Mouse (Mus musculus): ENCODE measurements around the gene Prex1. TPM values are rescaled to one million over a fixed set of nuclear protein-coding genes. Genes with fewer than 3 reads are reported as not detected.
A peak's percentile ranks its signal among the peaks of the same experiment; 100 is the strongest.

Prex1 gene
- polyA plus RNA-seq, 1 experiment from 2014 or later = 25.5 TPM

DNA sequence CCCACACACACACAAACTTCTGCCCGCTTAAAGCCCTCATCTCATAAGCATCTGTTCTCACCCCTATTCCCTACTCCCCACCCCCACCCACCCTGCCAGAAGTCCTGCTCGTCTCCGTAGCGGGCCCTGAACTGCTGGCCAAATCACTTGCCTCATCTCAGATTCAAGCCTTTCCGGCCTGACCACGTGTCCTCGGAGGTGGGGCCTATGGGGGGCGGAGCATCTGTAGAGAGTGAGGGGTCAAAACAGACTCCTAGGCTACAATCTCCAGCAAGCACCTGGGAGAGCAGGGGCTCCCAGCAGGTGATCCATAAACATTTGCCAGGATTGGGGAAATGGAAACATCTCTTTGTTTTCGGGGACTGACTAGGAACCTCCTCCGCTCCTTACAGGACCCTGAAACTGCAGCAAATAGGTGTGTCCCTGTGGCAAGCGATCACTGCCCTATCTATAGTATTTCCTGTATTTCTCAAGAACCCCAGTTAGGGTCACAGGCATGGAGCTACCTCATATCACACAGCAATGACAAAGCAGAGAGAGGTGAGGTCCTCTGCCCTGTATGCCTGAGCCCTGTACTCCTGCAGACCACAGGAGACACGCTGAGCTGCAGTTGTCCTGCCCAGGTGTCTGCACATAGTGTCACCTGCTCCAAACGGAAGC lies 29.6 kb downstream of the Prex1 start:
- ATAC-seq (ENCODE audit: insufficient number of reproducible peaks, low FRiP score, low TSS enrichment, low read depth) = no peak
- Histone ChIP-seq H3K4me2 (replicated peaks) (no peak overlapping the region), H3K27ac (replicated peaks) (no peak overlapping the region)

DNA sequence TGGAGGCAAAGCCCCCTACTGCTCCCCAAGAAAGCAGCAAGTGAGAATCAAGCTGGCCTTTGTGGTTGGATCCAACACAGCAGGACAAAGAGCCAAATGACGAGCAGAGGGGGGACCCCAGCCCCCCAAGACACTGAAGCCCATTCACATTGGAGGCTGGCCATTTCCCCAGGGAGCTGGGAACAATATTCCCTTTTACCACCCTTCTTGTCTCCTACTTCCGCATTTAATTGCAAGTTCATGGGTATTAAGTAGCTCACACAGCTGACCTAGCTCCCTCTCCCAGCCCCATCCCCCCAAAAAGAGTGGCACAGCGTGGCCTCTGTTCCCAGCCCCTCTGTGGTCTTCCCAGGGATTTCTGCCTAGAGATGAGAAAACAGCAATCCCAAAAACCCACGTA lies 30.8 kb downstream of the Prex1 start:
- WGBS = 31% methylated on average over 4 of the region's 4 CpGs
- H3K4me2 ChIP-seq (replicated peaks) = no peak overlapping the region
- no peak overlapping the region for H3K4me3 ChIP-seq (replicated peaks)
- peaks cover 51% of the 10 kb centered on the region for H3K4me1 ChIP-seq
- H3K27ac ChIP-seq (replicated peaks) = 0 out of 2 replicates have a peak overlapping the region, but pooled peaks have one; percentile 17
- no peaks in the 10 kb centered on the region for H3K36me3 ChIP-seq
- no peaks in the 10 kb centered on the region for H3K27me3 ChIP-seq
- no peaks in the 10 kb centered on the region for H3K9me3 ChIP-seq (replicated peaks)
- no peak for ATAC-seq (ENCODE audit: insufficient number of reproducible peaks, low FRiP score, low TSS enrichment, low read depth)
- H3K9ac ChIP-seq = no peak overlapping the region

More for the DNA sequence above, 29.6 kb downstream of the Prex1 start:
- no peaks in the 10 kb centered on the region for H3K9me3 ChIP-seq (replicated peaks)
- WGBS = 23% methylated on average over 13 of the region's 13 CpGs
- peaks cover 42% of the 10 kb centered on the region for H3K4me1 ChIP-seq
- no peaks in the 10 kb centered on the region for H3K36me3 ChIP-seq
- H3K9ac ChIP-seq = no peak overlapping the region
- no peak overlapping the region for H3K4me3 ChIP-seq (replicated peaks)
- no peaks in the 10 kb centered on the region for H3K27me3 ChIP-seq

DNA sequence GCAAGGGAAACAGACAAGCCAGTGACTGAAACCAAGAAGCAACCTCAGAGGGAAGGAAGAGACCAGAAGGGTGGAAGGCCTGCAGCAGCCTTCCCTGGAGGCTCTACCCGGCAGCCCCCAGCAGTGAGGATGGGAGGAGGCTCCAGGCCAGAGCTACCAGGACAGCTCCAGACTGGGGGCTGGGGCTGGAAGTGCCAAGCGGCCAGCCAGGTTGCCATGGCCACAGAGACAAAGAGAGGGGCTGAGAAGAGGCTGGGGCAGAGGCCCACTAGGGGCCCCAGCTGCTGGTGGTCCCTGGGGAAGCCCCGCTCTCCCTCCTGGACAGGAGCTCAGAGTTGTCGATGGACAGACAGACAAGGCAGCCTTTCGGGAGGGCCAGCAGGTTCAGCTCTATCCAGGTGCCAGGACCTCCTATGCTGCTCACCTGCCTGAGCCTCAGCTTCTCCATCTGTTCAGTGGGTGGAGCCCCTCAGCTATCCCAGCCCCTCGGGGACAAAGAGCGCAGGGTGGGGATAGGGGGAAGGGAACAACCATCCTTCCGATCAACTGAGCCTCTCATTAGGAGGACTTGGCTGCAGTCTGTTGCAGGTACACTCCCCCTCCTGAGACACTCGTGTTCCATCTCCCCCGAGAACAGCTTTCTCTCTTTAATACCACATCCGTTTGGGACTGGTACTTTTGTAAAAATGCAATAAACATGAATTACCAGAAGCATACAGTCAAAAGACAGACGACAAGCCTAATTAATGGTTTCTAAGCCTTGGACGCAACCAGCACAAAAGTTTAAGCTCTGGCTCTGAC lies 34.5 kb downstream of the Prex1 start:
- peaks cover 60% of the 10 kb centered on the region for H3K4me1 ChIP-seq
- ATAC-seq (ENCODE audit: insufficient number of reproducible peaks, low FRiP score, low TSS enrichment, low read depth) = peak; percentile 28; the same call in 1 of the 2 replicates
- no peaks in the 10 kb centered on the region for H3K9me3 ChIP-seq (replicated peaks)
- H3K27me3 ChIP-seq = no peaks in the 10 kb centered on the region
- 0 out of 2 replicates have a peak overlapping the region, but pooled peaks have one; percentile 3 for H3K27ac ChIP-seq (replicated peaks)
- H3K4me3 ChIP-seq (replicated peaks) = no peak overlapping the region
- no peak overlapping the region for H3K4me2 ChIP-seq (replicated peaks)
- WGBS = 35% methylated on average over 13 of the region's 13 CpGs
- no peaks in the 10 kb centered on the region for H3K36me3 ChIP-seq
- H3K9ac ChIP-seq = no peak overlapping the region

DNA sequence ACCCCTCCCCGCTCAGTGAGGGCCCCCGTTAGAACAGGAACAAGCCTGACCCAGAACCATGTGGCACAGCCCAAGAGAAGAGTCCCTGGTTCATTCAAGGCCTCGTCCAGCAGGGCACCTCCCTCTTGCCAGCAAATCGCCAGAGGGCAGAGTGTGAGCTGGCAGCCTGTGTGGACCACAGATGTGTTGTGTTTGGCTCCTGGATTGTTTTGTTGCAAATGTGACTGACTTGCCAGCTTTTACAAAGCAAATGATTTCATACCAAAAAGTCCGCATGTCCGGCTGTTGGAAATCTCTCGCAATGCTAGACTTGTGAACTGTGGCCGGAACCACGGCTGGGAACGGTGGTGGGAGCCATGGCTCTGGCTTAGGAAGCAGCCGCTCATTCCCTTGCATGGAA lies 36.7 kb downstream of the Prex1 start:
- H3K4me2 ChIP-seq (replicated peaks) = no peak overlapping the region
- H3K27ac ChIP-seq (replicated peaks) = no peak overlapping the region
- peaks cover 55% of the 10 kb centered on the region for H3K4me1 ChIP-seq
- ATAC-seq (ENCODE audit: insufficient number of reproducible peaks, low FRiP score, low TSS enrichment, low read depth) = no peak
- H3K9ac ChIP-seq = no peak overlapping the region
- no peaks in the 10 kb centered on the region for H3K27me3 ChIP-seq
- no peak overlapping the region for H3K4me3 ChIP-seq (replicated peaks)
- H3K36me3 ChIP-seq = no peaks in the 10 kb centered on the region
- H3K9me3 ChIP-seq (replicated peaks) = no peaks in the 10 kb centered on the region
- WGBS = 56% methylated on average over 11 of the region's 11 CpGs

DNA sequence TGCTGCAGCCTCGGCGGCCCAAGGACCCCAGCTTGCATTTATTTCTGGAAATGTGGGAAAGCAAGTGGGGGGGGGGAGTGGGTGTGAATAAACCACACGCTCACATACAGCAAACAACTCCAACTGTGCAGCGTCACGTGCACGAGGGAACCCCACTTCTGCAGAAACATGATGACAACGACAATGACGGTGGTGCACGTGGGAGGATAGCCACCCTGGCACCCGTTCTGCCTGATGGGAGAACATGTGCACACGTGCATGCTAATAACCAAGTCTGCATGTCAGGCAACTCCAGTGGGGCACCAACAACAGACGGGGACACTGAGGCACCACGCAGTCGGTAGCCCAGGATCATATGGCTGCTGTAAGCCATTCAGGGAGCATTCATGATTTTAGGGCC lies 37.1 kb downstream of the Prex1 start:
- Histone ChIP-seq H3K4me1 (peaks cover 60% of the 10 kb centered on the region), H3K27me3 (no peaks in the 10 kb centered on the region), H3K4me2 (replicated peaks) (no peak overlapping the region), H3K27ac (replicated peaks) (no peak overlapping the region), H3K4me3 (replicated peaks) (no peak overlapping the region), H3K36me3 (no peaks in the 10 kb centered on the region), H3K9ac (no peak overlapping the region), H3K9me3 (replicated peaks) (no peaks in the 10 kb centered on the region)
- no peak for ATAC-seq (ENCODE audit: insufficient number of reproducible peaks, low FRiP score, low TSS enrichment, low read depth)
- WGBS = 52% methylated on average over 14 of the region's 14 CpGs

DNA sequence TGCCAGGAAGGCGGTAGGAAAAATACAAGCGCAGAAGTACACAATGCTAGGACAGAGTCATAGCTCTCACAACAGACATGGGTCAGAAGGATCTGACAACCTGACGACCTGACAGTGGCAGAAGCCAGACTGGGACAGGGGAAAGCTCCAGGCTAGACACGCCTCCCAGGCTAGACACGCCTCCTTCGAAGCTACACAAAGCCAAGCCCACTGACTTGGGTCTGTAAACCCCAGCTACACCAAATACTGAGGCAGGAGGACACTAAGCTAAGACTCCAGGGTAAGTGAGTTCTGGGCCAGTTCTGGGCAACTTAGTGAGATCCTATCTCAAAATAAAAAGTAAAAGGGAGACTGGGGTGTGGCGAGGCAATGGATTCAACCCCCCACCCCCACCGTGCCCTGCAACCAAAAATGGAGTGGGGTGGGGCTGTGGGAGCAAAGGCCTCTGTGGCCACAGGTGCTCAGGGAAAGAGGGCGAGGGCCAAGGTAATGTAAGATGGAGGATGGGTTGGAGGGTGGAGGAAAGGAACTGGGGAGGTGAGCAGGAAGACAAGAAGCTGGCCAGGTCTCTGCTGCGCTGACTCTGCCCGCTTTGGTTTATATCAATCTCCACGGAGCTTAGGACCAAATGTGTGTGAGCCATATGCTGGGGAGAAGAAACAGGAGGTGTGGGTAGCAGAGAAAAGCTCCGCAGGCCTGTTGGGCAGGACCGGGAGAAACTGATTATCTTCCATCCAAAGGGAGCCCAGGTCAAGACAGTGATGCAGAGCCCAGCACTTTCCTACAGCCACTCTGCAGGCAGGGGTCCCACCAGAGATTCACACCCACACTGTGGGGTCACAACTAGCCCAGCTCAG lies 37.8 kb downstream of the Prex1 start:
- WGBS = 44% methylated on average over 14 of the region's 14 CpGs
- H3K27me3 ChIP-seq = no peaks in the 10 kb centered on the region
- H3K4me1 ChIP-seq = peaks cover 66% of the 10 kb centered on the region
- no peak overlapping the region for H3K4me2 ChIP-seq (replicated peaks)
- H3K9me3 ChIP-seq (replicated peaks) = no peaks in the 10 kb centered on the region
- no peaks in the 10 kb centered on the region for H3K36me3 ChIP-seq
- H3K9ac ChIP-seq = no peak overlapping the region
- H3K4me3 ChIP-seq (replicated peaks) = no peak overlapping the region
- no peak overlapping the region for H3K27ac ChIP-seq (replicated peaks)
- no peak for ATAC-seq (ENCODE audit: insufficient number of reproducible peaks, low FRiP score, low TSS enrichment, low read depth)

DNA sequence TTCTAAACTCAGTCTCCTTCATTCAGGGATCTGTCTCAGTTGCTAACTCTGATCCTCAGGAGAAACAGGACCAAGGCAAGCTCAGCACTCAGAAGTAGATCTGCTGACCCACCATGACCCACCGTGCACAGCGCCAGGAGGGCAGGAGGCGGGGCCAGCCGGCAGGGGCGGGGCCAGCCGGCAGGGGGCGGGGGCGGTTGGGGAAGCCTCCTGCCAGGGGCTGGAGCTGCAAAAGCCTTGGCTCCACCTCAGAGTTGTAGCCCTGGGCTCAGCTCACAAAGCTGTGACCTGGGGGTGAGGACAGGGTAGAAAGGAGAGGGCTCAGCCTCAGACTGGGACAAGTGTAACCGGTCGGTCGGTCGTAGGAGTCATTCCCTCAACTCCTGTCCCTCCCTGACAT lies 38.9 kb downstream of the Prex1 start:
- Histone ChIP-seq H3K4me2 (replicated peaks) (no peak overlapping the region), H3K27me3 (no peaks in the 10 kb centered on the region), H3K4me3 (replicated peaks) (no peak overlapping the region), H3K36me3 (no peaks in the 10 kb centered on the region), H3K4me1 (peaks cover 65% of the 10 kb centered on the region), H3K9me3 (replicated peaks) (no peaks in the 10 kb centered on the region), H3K27ac (replicated peaks) (no peak overlapping the region), H3K9ac (no peak overlapping the region)
- no peak for ATAC-seq (ENCODE audit: insufficient number of reproducible peaks, low FRiP score, low TSS enrichment, low read depth)
- WGBS = 14% methylated on average over 12 of the region's 12 CpGs

DNA sequence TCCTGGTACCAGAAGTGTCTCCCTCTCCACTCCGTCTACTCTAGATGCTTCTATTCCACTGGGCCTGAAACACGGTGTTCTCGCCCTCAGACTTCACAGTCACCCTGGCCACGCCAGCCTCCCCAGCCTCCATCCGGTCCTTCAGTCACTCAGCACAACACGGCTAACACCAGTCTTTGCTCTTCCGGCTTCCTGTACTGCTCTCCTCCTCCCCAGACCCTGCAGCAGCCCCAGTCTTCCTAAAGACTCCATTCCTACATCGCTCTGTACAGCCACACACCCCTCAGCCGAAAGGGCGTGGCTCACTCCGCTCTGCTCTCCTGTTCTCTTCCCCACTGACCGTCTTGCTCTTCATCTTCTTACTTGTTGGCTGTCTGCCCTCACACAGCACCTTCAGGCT lies 39.7 kb downstream of the Prex1 start:
- no peak overlapping the region for H3K27ac ChIP-seq (replicated peaks)
- ATAC-seq (ENCODE audit: insufficient number of reproducible peaks, low FRiP score, low TSS enrichment, low read depth) = no peak
- no peaks in the 10 kb centered on the region for H3K36me3 ChIP-seq
- H3K4me1 ChIP-seq = peaks cover 64% of the 10 kb centered on the region
- 78% methylated on average over 12 of the region's 12 CpGs for WGBS
- H3K4me2 ChIP-seq (replicated peaks) = no peak overlapping the region
- H3K27me3 ChIP-seq = no peaks in the 10 kb centered on the region
- H3K9ac ChIP-seq = no peak overlapping the region
- H3K4me3 ChIP-seq (replicated peaks) = no peak overlapping the region
- no peaks in the 10 kb centered on the region for H3K9me3 ChIP-seq (replicated peaks)

DNA sequence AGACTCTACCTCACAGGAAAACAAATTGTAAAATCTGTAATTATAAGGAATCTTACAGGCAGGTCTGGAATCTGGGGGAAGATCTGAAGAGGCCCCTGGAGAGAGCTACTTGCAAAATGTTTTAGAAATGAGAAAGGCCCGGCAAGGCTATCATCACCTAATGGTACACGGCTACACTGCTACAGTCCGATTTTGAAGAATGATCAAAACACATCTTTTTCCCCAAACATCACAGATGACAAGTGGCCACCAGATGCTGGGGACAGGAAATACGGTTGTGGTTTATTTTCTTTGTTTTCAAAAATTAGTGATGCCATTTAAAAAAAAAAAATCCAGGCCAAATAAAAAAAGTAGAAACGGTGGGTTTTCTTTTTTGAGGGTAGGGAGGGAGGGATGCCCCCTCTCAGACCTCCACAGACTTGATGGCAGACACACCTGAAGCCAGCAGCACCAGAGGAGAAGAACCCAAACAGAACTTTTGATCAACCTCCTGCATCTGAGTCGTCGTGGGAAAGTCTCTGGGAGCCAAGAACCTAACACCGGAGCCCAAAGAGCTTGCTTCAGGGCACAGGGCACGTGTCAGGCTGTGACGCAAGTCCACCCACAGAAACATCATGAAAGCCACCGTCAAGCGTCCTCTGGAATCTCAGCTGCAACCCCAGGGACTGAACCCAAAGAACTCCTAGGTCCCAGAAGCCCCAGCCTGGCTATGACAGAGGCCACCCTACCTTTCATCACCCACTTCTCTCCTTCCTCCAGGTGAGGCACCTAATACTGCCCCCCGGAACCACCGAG lies 41.3 kb downstream of the Prex1 start:
- H3K4me1 ChIP-seq = peaks cover 69% of the 10 kb centered on the region
- no peak overlapping the region for H3K4me2 ChIP-seq (replicated peaks)
- H3K27ac ChIP-seq (replicated peaks) = peak overlapping the region; percentile 17; the same call in 1 of the 2 replicates
- H3K9me3 ChIP-seq (replicated peaks) = no peaks in the 10 kb centered on the region
- no peak for ATAC-seq (ENCODE audit: insufficient number of reproducible peaks, low FRiP score, low TSS enrichment, low read depth)
- WGBS = 50% methylated on average over 14 of the region's 14 CpGs
- no peak overlapping the region for H3K4me3 ChIP-seq (replicated peaks)
- H3K9ac ChIP-seq = no peak overlapping the region
- no peaks in the 10 kb centered on the region for H3K36me3 ChIP-seq
- no peaks in the 10 kb centered on the region for H3K27me3 ChIP-seq

DNA sequence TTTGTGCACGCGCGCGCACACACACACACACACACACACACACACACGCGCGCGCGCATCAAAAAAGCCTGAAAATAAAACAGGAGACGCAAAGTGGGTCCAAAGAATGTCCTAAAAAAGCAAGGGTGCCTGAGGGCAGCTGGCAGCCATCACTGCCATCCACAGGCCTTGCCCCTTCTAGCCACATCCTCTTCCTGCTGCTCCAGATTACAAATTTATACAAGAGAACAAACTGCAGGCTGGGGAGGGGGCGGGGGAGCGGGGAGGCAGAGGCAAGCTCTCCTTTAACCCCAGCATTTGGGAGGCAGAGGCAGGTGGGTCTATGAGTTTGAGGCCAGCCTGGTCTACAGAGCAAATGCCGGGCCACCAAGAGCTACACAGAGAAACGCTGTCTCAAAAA lies 42.0 kb downstream of the Prex1 start:
- Histone ChIP-seq H3K36me3 (no peaks in the 10 kb centered on the region), H3K27me3 (no peaks in the 10 kb centered on the region), H3K9ac (no peak overlapping the region), H3K4me1 (peaks cover 62% of the 10 kb centered on the region), H3K9me3 (replicated peaks) (no peaks in the 10 kb centered on the region), H3K4me2 (replicated peaks) (no peak overlapping the region), H3K4me3 (replicated peaks) (no peak overlapping the region), H3K27ac (replicated peaks) (peak overlapping the region; percentile 17; the same call in 1 of the 2 replicates)
- 78% methylated on average over 14 of the region's 14 CpGs for WGBS
- no peak for ATAC-seq (ENCODE audit: insufficient number of reproducible peaks, low FRiP score, low TSS enrichment, low read depth)
